Mouse (Mus musculus) forebrain, embryonic 11.5 days (tissue): ENCODE data around the gene Npas1. TPM values are rescaled to one million over a fixed set of nuclear protein-coding genes. Genes with fewer than 3 reads are reported as not detected.

Experiments
- ATAC-seq: fragments of 200-750 bp; cut with Nextera tagmentation; replicated peaks from 2 replicates; pipeline ENCODE4 v1.8.0; 2017; ENCODE audit warnings: moderate TSS enrichment; ENCODE audit not compliant: low FRiP score
- DNase-seq: peaks from one replicate; pipeline ENCODE4 v3.0.0-alpha.2; 2017; ENCODE audit warnings: low spot score
- H3K27ac ChIP-seq: fragments of 300-500 bp; sonication (generic); 2 replicates; pipeline ENCODE4 v1.5.1; 2014; ENCODE audit warnings: low read depth, low read length
- H3K27me3 ChIP-seq: fragments of 300-500 bp; sonication (generic); 2 replicates; pipeline ENCODE4 v1.6.1; 2014; ENCODE audit warnings: mild to moderate bottlenecking, low read length, mixed read lengths; ENCODE audit not compliant: control insufficient read depth, insufficient read depth
- H3K36me3 ChIP-seq: fragments of 300-500 bp; sonication (generic); 2 replicates; pipeline ENCODE4 v1.6.1; 2014; ENCODE audit warnings: mild to moderate bottlenecking, low read length, moderate library complexity, mixed read lengths; ENCODE audit not compliant: control insufficient read depth, insufficient read depth
- H3K4me1 ChIP-seq: fragments of 300-500 bp; sonication (generic); replicated peaks from 2 replicates; pipeline ENCODE4 v1.6.1; 2014; ENCODE audit warnings: low read length, mixed read lengths; ENCODE audit not compliant: control insufficient read depth, insufficient read depth
- H3K4me2 ChIP-seq: fragments of 300-500 bp; sonication (generic); 2 replicates; pipeline ENCODE4 v1.6.1; 2014; ENCODE audit warnings: low read depth, mild to moderate bottlenecking, low read length, moderate library complexity, mixed read lengths; ENCODE audit not compliant: severe bottlenecking
- H3K4me3 ChIP-seq: fragments of 300-500 bp; sonication (generic); 2 replicates; pipeline ENCODE4 v1.5.1; 2014; ENCODE audit warnings: low read depth, low read length
- H3K9ac ChIP-seq: fragments of 300-500 bp; sonication (generic); 2 replicates; pipeline ENCODE4 v1.6.1; 2014; ENCODE audit warnings: low read length
- H3K9me3 ChIP-seq: fragments of 300-500 bp; sonication (generic); 2 replicates; pipeline ENCODE4 v1.6.1; 2016; ENCODE audit warnings: low read length, mixed read lengths; ENCODE audit not compliant: control insufficient read depth
- WGBS: fragments of 180-500 bp; shearing (Covaris S2); extraction: QIAGEN DNeasy Blood & Tissue Kit; methylation state at CpG from one replicate; pipeline ENCODE4 v1.1.7; 2014; 5-methylcytosine and 5-hydroxymethylcytosine counted together
- polyA plus RNA-seq: library from polyadenylated mRNA; unstranded; fragments of >200 nt; fragmentation: Nextera tagmentation; extraction: Ambion mirVana; gene quantifications from 2 replicates; pipeline ENCODE4 v1.2.1, GENCODE M21; 2014

Npas1 gene
- polyA plus RNA-seq, 1 experiment from 2014 or later, result 0.63 TPM

GRCm38 (mm10) chr7:16465568-16465967, 12.0 kb downstream of the Npas1 start:
- Histone ChIP-seq H3K9me3 (no peaks in the 10 kb centered on the region), H3K4me3 (no peak overlapping the region), H3K4me2 (no peak overlapping the region), H3K27me3 (peaks cover 12% of the 10 kb centered on the region), H3K36me3 (no peaks in the 10 kb centered on the region), H3K4me1 (peaks cover 5% of the 10 kb centered on the region; the same call in 1 of the 2 replicates), H3K27ac (no peak overlapping the region), H3K9ac (no peak overlapping the region)
- WGBS, result 96% methylated on average over 5 of the region's 5 CpGs
- ATAC-seq (no peak), DNase-seq (no peak)

GRCm38 (mm10) chr7:16465160-16465559, 12.4 kb downstream of the Npas1 start:
- Histone ChIP-seq H3K27ac (no peak overlapping the region), H3K4me1 (peaks cover 5% of the 10 kb centered on the region; the same call in 1 of the 2 replicates), H3K27me3 (peaks cover 10% of the 10 kb centered on the region), H3K36me3 (no peaks in the 10 kb centered on the region), H3K9me3 (no peaks in the 10 kb centered on the region), H3K9ac (no peak overlapping the region), H3K4me2 (no peak overlapping the region), H3K4me3 (no peak overlapping the region)
- 15% methylated on average over 8 of the region's 8 CpGs for WGBS
- ATAC-seq, result no peak
- DNase-seq, result peak; percentile 84

GRCm38 (mm10) chr7:16463214-16463613, 14.3 kb downstream of the Npas1 start:
- ATAC-seq (peak; percentile 32; the same call in 1 of the 2 replicates), DNase-seq (peak; percentile 93)
- Histone ChIP-seq H3K27ac (no peak overlapping the region), H3K36me3 (no peaks in the 10 kb centered on the region), H3K9me3 (no peaks in the 10 kb centered on the region), H3K4me2 (no peak overlapping the region), H3K9ac (no peak overlapping the region), H3K27me3 (no peaks in the 10 kb centered on the region; the same call in 1 of the 2 replicates), H3K4me3 (no peak overlapping the region), H3K4me1 (peaks cover 4% of the 10 kb centered on the region; the same call in 1 of the 2 replicates)
- WGBS, result 2% methylated on average over 14 of the region's 14 CpGs

- H3K27me3 ChIP-seq, result no peaks in the 10 kb centered on the region; the same call in 1 of the 2 replicates
- DNase-seq (no peak), ATAC-seq (no peak)
- no peaks in the 10 kb centered on the region for H3K4me1 ChIP-seq
- WGBS, result 79% methylated on average over 6 of the region's 6 CpGs
- H3K27ac ChIP-seq, result no peak overlapping the region
- no peaks in the 10 kb centered on the region for H3K9me3 ChIP-seq
- no peak overlapping the region for H3K4me3 ChIP-seq
- H3K9ac ChIP-seq, result no peak overlapping the region
- H3K4me2 ChIP-seq, result no peak overlapping the region
- H3K36me3 ChIP-seq, result no peaks in the 10 kb centered on the region
Observed at GRCm38 (mm10) chr7:16461705-16462104, 15.8 kb downstream of the Npas1 start.

GRCm38 (mm10) chr7:16461151-16461550, 16.4 kb downstream of the Npas1 start:
- no peak overlapping the region for H3K4me2 ChIP-seq
- ATAC-seq, result no peak
- WGBS, result 58% methylated on average over 6 of the region's 6 CpGs

GRCm38 (mm10) chr7:16460566-16460965, 17.0 kb downstream of the Npas1 start:
- H3K27me3 ChIP-seq, result no peaks in the 10 kb centered on the region; the same call in 1 of the 2 replicates
- no peaks in the 10 kb centered on the region for H3K9me3 ChIP-seq
- H3K9ac ChIP-seq, result no peak overlapping the region
- H3K4me3 ChIP-seq, result no peak overlapping the region
- H3K36me3 ChIP-seq, result no peaks in the 10 kb centered on the region
- ATAC-seq, result no peak
- H3K4me2 ChIP-seq, result no peak overlapping the region
- no peak for DNase-seq
- 68% methylated on average over 13 of the region's 13 CpGs for WGBS
- no peaks in the 10 kb centered on the region for H3K4me1 ChIP-seq
- no peak overlapping the region for H3K27ac ChIP-seq

More at GRCm38 (mm10) chr7:16461151-16461550, 16.4 kb downstream of the Npas1 start:
- Histone ChIP-seq H3K36me3 (no peaks in the 10 kb centered on the region), H3K27me3 (no peaks in the 10 kb centered on the region; the same call in 1 of the 2 replicates), H3K9me3 (no peaks in the 10 kb centered on the region), H3K27ac (no peak overlapping the region), H3K9ac (no peak overlapping the region), H3K4me1 (no peaks in the 10 kb centered on the region), H3K4me3 (no peak overlapping the region)
- no peak for DNase-seq

GRCm38 (mm10) chr7:16456289-16456688, 21.2 kb downstream of the Npas1 start:
- ATAC-seq, result no peak

GRCm38 (mm10) chr7:16455016-16455415, 22.5 kb downstream of the Npas1 start:
- WGBS, result 95% methylated on average over 14 of the region's 14 CpGs
- Histone ChIP-seq H3K27ac (no peak overlapping the region), H3K4me1 (peaks cover 5% of the 10 kb centered on the region), H3K27me3 (no peaks in the 10 kb centered on the region), H3K4me2 (no peak overlapping the region), H3K4me3 (no peak overlapping the region), H3K36me3 (no peaks in the 10 kb centered on the region), H3K9me3 (no peaks in the 10 kb centered on the region), H3K9ac (no peak overlapping the region)
- DNase-seq (no peak), ATAC-seq (no peak)

More at GRCm38 (mm10) chr7:16456289-16456688, 21.2 kb downstream of the Npas1 start:
- Histone ChIP-seq H3K36me3 (no peaks in the 10 kb centered on the region), H3K9me3 (no peaks in the 10 kb centered on the region), H3K27me3 (no peaks in the 10 kb centered on the region), H3K27ac (no peak overlapping the region), H3K4me2 (no peak overlapping the region), H3K9ac (no peak overlapping the region), H3K4me3 (no peak overlapping the region), H3K4me1 (peaks cover 5% of the 10 kb centered on the region)
- WGBS, result 85% methylated on average over 5 of the region's 5 CpGs
- no peak for DNase-seq

- Histone ChIP-seq H3K9ac (peak overlapping the region; percentile 69), H3K4me2 (peak overlapping the region; percentile 91), H3K27ac (peak overlapping the region; percentile 37; the same call in 1 of the 2 replicates), H3K4me1 (peaks cover 5% of the 10 kb centered on the region), H3K36me3 (no peaks in the 10 kb centered on the region), H3K27me3 (no peaks in the 10 kb centered on the region), H3K9me3 (no peaks in the 10 kb centered on the region), H3K4me3 (peak overlapping the region; percentile 77)
- under 1% methylated on average over 23 of the region's 23 CpGs for WGBS
- DNase-seq (peak; percentile 76), ATAC-seq (peak; percentile 77)
Observed at GRCm38 (mm10) chr7:16453118-16453711, 24.3 kb downstream of the Npas1 start.
